Mouse (Mus musculus) left cerebral cortex, adult 2 months (tissue): ENCODE measurements around the gene Cpm. TPM values are rescaled to one million over a fixed set of nuclear protein-coding genes. Genes with fewer than 3 reads are reported as not detected.

ENCODE experiments used
- DNase-seq, 2 experiments: peaks; one replicate each; pipeline ENCODE4 v3.0.0; 2021 to 2022; ENCODE audit warnings: low spot score in 2 of 2, mixed read lengths in 1 of 2; ENCODE audit errors: extremely low spot score in 1 of 2
- H3K27ac ChIP-seq: fragments of 200-600 bp; 2 replicates; pipeline ENCODE4 v1.8.1; 2022
- H3K4me3 ChIP-seq: fragments of 200-600 bp; 2 replicates; pipeline ENCODE4 v1.8.1; 2022
- CTCF ChIP-seq: fragments of 200-600 bp; IDR thresholded peaks from 2 replicates; pipeline ENCODE4 v1.8.1; 2022; ENCODE audit warnings: antibody characterized with exemption, mild to moderate bottlenecking, moderate library complexity
- intact Hi-C: fragments of 180-260 bp; cut with DNase I; formaldehyde crosslinking; loops from one replicate; pipeline ENCODE4 v1.15.1; 2025
- total RNA-seq, 2 experiments: library from RNA; stranded (reverse); gene quantifications; 2 replicates each; pipeline ENCODE4 v1.2.3; 2021

Cpm gene
- total RNA-seq, 2 experiments from 2014 or later = 5.2 to 5.3 TPM

DNA sequence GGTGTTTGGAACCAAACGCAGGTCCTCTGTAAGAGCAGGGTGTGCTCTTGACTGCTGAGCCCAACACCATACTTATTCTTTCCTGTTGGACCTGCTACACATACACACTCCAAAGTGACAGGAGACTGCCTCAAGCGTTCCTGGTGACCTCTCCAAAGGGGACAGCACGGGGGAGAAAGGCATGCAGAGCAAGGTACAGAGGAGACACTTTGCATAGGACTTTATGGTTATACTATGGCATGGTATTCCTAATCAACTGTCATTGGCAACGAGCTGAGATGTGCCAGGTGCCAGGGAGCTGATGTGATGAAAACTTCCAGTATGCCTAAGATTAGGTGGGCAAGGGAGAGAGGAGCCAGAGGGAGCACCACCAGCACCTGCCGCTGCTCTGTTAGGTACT lies 107.3 kb downstream of the Cpm start:
- no peak overlapping the region for H3K27ac ChIP-seq
- H3K4me3 ChIP-seq = no peak overlapping the region
- intact Hi-C loops = no loop called here
- TF ChIP-seq CTCF = no peak
- no peak for DNase-seq

Other genes with a start within 250 kb of the Cpm start
- gene Cpsf6, start 249.5 kb upstream of the Cpm start, total RNA-seq = 100 to 1,000 TPM; 116 to 120 TPM
- gene Mdm2, start 81.3 kb downstream of the Cpm start, total RNA-seq = 10 to 100 TPM; 58.7 to 65.5 TPM
- gene Slc35e3, start 116.9 kb downstream of the Cpm start, total RNA-seq = 10 to 100 TPM; 27.7 to 28.8 TPM
- gene Nup107, start 163.2 kb downstream of the Cpm start, total RNA-seq = 10 to 100 TPM; 13.4 to 15.9 TPM
- 10 to 100 TPM; 59.7 to 61.2 TPM for gene Rap1b, start 216.5 kb downstream of the Cpm start, total RNA-seq